Mouse (Mus musculus): ENCODE measurements around the gene Pym1. TPM values are rescaled to one million over a fixed set of nuclear protein-coding genes. Genes with fewer than 3 reads are reported as not detected.
A peak's percentile ranks its signal among the peaks of the same experiment; 100 is the strongest.
"Not testable (repeated sequence)": the region's sequence is repeated elsewhere in the genome, so short reads cannot be mapped to it uniquely, and the experiment has no call there.

Pym1 gene
- polyA plus RNA-seq (2015; fragmentation: Nextera tagmentation; extraction: Ambion mirVana) = 20.4 and 20.8 TPM in 2 replicates

DNA sequence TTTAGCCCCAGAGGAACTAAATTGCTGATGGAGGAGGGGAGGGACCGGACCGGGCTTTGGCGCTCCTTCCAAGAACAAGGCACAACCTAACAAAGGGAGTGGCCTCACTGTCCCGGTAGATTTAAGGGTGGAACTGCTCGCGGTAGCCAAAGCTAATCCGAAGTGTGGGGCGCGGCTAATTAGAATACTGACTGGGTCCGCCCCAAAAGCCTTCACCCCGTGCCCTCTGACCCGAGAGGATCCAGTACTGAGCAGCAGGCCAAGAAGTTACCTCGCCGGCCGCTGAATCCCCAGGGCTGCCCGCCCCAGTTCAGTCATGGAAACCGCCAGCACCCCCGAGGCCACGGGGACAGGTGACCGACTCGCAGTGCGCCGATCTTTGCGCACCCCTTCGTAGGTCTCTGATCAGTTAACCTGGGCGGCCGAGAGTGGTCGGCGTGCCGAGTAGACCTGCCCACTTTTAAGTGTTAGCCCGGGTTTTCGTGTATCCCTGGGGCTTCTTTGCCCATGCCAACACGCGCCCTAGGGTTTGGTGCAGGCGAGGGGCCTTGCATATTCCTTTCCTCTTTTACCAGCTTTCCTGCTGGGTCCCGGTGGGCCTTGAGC is at the start of gene Pym1:
TSS of gene Pym1 (plus strand) at position 244 of the 606 bp plus-strand sequence.
- DNase-seq (peak; percentile 82), ATAC-seq (ENCODE audit: low read depth) (peak; percentile 91)
- Histone ChIP-seq H3K4me2 (peak within 1 kb of the TSS; percentile 93), H3K4me1 (replicated peaks) (peaks cover 60% of the 10 kb centered on the region), H3K9ac (peak within 1 kb of the TSS; percentile 85), H3K27me3 (peaks cover 37% of the 10 kb centered on the region), H3K27ac (peak within 1 kb of the TSS; percentile 93), H3K36me3 (peaks cover 2% of the 10 kb centered on the region; the same call in 1 of the 2 replicates), H3K9me3 (replicated peaks) (no peaks in the 10 kb centered on the region), H3K4me3 (replicated peaks) (peak within 1 kb of the TSS; percentile 91)
- under 1% methylated on average over 36 of the region's 36 CpGs for WGBS (ENCODE audit: insufficient replicate concordance)

DNA sequence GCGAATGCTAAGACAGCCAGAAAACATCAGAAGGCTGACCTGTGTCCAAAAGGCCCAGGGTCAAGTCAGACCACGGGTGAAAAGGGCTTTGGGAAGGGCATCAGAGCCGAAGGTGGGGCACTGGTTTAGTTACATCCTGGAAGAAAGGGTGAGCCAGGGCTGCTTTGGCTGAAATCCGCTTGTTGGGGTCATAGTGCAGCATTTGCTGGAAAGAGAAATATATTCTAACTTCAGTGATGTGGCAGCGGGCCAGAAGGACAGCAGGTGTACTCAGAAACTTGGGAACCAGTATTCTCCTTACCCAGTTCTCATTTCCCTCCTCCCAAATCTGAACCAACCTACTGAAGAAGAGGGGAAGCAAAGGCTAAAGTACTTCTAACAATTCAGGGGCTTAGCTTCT is 48.7 kb upstream of the Pym1 start:
- Histone ChIP-seq H3K36me3 (peaks cover 61% of the 10 kb centered on the region), H3K4me3 (replicated peaks) (no peak overlapping the region), H3K4me2 (no peak overlapping the region), H3K27ac (no peak overlapping the region), H3K4me1 (replicated peaks) (peaks cover 70% of the 10 kb centered on the region), H3K9ac (no peak overlapping the region), H3K27me3 (no peaks in the 10 kb centered on the region), H3K9me3 (replicated peaks) (no peaks in the 10 kb centered on the region)
- 74% methylated on average over 5 of the region's 5 CpGs for WGBS (ENCODE audit: insufficient replicate concordance)
- ATAC-seq (ENCODE audit: low read depth) = no peak
- DNase-seq = no peak

DNA sequence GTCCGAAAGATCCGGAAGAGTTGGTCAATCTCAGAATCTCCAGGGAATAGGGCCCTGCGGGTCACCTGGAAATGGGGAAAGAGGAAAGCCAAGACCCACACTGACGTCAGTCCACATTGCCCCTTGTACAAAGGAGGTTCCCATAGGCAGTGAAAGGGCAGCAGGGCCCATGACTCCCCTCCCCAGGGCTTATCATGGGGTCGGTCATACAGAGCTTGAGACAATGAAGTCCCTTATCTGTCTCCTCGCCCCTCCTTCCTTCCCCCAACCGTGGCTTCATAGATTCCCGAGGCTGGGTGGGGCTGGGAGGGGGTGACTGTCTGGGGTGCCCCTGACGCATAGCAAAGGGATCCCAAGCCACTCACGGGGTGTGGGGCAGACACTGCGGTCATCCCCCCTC is 48.1 kb upstream of the Pym1 start:
- Histone ChIP-seq H3K9ac (no peak overlapping the region), H3K4me3 (replicated peaks) (no peak overlapping the region), H3K4me1 (replicated peaks) (peaks cover 68% of the 10 kb centered on the region), H3K36me3 (peaks cover 61% of the 10 kb centered on the region), H3K4me2 (no peak overlapping the region), H3K9me3 (replicated peaks) (no peaks in the 10 kb centered on the region), H3K27me3 (no peaks in the 10 kb centered on the region), H3K27ac (peak overlapping the region; percentile 51)
- ATAC-seq (ENCODE audit: low read depth) (no peak), DNase-seq (no peak)
- 41% methylated on average over 11 of the region's 11 CpGs for WGBS (ENCODE audit: insufficient replicate concordance)

DNA sequence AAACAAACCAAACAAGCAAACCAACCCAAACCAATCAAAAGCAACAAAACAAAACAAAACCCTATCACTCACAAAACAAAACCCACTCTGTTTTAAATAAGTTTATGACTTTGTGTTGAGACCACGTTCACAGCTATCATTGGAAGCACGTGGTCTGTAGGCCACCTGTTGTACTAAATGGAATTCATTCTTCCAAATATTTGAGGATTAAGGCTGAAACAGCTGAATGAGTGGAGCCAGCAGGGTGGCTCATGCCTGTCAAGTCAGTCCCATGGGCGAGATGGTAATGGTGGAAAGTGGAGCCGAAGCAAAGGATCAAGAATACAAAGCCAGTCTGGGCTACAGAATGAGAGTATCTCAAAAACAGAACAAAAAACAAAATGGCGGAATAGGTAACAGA is 47.0 kb upstream of the Pym1 start:
- H3K4me1 ChIP-seq (replicated peaks) = peaks cover 67% of the 10 kb centered on the region
- H3K4me2 ChIP-seq = no peak overlapping the region
- H3K27me3 ChIP-seq = no peaks in the 10 kb centered on the region
- no peak overlapping the region for H3K27ac ChIP-seq
- ATAC-seq (ENCODE audit: low read depth) (no peak), DNase-seq (no peak)
- H3K9ac ChIP-seq = no peak overlapping the region
- H3K36me3 ChIP-seq = peaks cover 61% of the 10 kb centered on the region
- no peak overlapping the region for H3K4me3 ChIP-seq (replicated peaks)
- no peaks in the 10 kb centered on the region for H3K9me3 ChIP-seq (replicated peaks)
- WGBS (ENCODE audit: insufficient replicate concordance) = 86% methylated on average over 5 of the region's 5 CpGs

DNA sequence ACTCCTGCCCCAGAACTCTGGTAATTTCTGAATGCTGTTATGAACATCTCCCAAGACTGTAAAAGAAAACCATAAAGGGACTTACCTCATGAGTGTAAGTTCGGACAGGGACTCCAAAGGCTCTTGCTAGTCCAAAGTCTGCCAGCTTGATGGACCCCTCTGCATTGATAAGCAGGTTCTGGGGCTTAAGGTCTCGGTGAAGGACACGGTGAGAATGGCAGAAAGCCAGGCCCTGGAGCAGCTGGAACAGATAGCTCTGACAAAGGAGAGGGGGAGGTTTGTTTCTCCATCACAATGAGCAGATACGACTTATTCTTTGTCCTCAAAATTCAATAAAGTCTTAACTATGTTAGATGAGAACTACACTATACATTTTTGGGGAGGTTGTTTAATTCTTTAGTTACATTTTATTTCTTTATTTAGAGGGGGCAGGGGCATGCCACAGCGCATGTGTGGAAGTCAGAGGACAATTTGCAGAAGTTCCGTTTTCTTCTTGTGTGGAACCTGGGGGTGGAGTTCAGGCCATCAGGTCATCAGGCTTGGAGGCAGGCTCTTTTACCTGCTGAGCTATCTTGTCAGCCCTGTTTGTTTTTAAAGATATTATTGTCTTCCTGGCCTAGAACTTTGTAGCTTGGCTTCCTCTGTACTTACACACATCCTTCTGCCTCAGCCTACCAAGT is 45.2 kb upstream of the Pym1 start:
- H3K4me1 ChIP-seq (replicated peaks) = peaks cover 63% of the 10 kb centered on the region
- no peak overlapping the region for H3K27ac ChIP-seq
- peak overlapping the region; percentile 90; the same call in 1 of the 2 replicates for H3K4me3 ChIP-seq (replicated peaks)
- H3K9me3 ChIP-seq (replicated peaks) = no peaks in the 10 kb centered on the region
- ATAC-seq (ENCODE audit: low read depth) (no peak), DNase-seq (no peak)
- WGBS (ENCODE audit: insufficient replicate concordance) = 55% methylated on average over 6 of the region's 6 CpGs
- H3K36me3 ChIP-seq = peaks cover 58% of the 10 kb centered on the region
- H3K4me2 ChIP-seq = peak overlapping the region; percentile 88; the same call in 1 of the 2 replicates
- H3K27me3 ChIP-seq = no peaks in the 10 kb centered on the region
- peak overlapping the region; percentile 3; the same call in 1 of the 2 replicates for H3K9ac ChIP-seq

DNA sequence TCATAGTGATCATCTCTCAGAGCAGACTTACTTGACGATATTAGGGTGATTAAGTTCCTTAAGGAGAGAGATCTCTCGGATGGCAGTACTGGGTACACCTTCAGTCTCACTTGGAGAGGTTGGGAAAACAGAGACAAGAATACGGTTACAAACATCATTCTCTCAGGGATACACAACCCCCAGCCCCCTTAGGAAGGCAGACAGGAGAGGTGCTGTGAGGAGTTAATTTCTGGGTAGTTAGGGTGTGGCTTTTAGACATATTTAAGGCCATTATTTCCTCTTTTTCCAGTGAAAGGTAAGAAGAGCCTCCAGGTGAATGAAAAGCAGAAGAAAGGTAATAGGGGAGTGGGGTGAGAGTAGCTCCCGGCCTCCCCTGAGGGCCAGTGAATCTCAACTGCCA is 43.8 kb upstream of the Pym1 start, which contains the start of gene Pmel:
TSS of gene Pmel (plus strand) at position 301 of the 400 bp plus-strand sequence.
- Histone ChIP-seq H3K27me3 (no peaks in the 10 kb centered on the region), H3K4me2 (peak within 1 kb of the TSS; percentile 88), H3K9me3 (replicated peaks) (no peaks in the 10 kb centered on the region), H3K27ac (peak within 1 kb of the TSS; percentile 92), H3K4me3 (replicated peaks) (peak within 1 kb of the TSS; percentile 90), H3K36me3 (peaks cover 47% of the 10 kb centered on the region), H3K9ac (peak within 1 kb of the TSS; percentile 92), H3K4me1 (replicated peaks) (peaks cover 55% of the 10 kb centered on the region)
- 20% methylated on average over 4 of the region's 4 CpGs for WGBS (ENCODE audit: insufficient replicate concordance)
- DNase-seq (no peak), ATAC-seq (ENCODE audit: low read depth) (no peak)

DNA sequence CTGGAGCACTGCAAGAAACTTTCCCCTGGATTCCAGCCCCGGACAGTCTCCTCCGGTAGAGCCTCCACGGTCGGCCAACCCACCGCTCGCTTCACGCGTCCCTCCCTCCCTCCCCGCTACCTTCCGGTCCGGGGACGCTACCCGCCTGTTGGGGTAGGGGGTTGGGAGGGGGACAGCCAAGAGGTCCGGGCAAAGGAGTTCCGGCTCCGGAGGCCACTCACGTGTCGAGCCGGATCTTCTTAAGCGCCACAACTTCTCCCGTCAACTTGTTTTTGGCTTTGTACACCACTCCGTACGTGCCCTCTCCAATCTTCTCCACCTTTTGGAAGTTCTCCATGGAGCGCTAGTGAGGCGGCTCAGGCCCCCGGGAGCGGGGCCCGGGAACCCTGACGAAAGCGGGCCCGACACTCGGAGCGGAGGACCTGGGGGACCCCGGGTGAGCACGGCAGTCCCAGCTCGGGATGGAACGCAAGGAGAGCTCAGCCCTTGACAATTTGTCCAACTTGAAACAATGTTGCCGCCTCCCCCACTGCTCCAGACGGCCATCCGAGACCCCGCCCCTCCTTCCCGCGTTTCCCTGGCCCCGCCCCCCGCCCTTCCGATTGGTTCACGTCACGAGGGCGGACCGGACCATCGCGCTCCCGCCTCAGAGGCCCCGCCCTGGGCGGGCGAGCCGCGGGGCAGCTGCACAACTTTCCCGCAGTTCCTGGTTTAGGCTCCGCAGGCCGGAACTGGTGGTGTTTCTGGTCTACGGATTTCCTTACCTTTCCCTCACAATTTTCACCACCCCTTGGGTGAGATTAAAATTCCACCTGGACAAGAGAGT is 43.0 kb upstream of the Pym1 start, which contains the start of gene Cdk2:
TSS of gene Cdk2 (minus strand) at position 541 of the 826 bp plus-strand sequence.
- Histone ChIP-seq H3K27ac (peak within 1 kb of the TSS; percentile 92), H3K4me3 (replicated peaks) (peak within 1 kb of the TSS; percentile 90), H3K36me3 (peaks cover 39% of the 10 kb centered on the region), H3K27me3 (no peaks in the 10 kb centered on the region), H3K4me2 (peak within 1 kb of the TSS; percentile 88), H3K4me1 (replicated peaks) (peaks cover 47% of the 10 kb centered on the region), H3K9ac (peak within 1 kb of the TSS; percentile 92), H3K9me3 (replicated peaks) (no peaks in the 10 kb centered on the region)
- DNase-seq (peak; percentile 86), ATAC-seq (ENCODE audit: low read depth) (peak; percentile 88)
- WGBS (ENCODE audit: insufficient replicate concordance) = under 1% methylated on average over 61 of the region's 62 CpGs

DNA sequence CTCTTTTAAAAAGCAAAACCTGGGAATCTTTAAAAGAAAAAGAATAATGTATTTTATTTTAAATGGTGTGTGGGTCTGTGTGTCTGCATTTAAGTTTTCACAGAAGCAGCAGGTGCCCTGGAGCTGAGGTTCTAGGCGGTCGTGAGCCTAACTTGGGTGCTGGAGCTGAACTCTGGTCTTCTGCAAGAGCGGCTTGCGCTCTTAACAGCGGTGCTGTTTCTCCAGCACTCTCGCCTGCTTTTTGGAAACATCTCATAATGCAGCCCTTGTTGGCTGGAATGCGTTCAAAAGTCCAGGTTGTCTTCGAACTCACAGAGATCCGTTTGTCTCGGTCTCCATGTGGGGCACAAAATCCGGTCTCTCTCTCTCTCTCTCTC is 42.4 kb upstream of the Pym1 start:
- H3K27me3 ChIP-seq = no peaks in the 10 kb centered on the region
- peak overlapping the region; percentile 80 for H3K9ac ChIP-seq
- H3K27ac ChIP-seq = peak overlapping the region; percentile 80
- peaks cover 41% of the 10 kb centered on the region for H3K4me1 ChIP-seq (replicated peaks)
- DNase-seq = no peak
- H3K9me3 ChIP-seq (replicated peaks) = no peaks in the 10 kb centered on the region
- peak overlapping the region; percentile 90 for H3K4me3 ChIP-seq (replicated peaks)
- peaks cover 33% of the 10 kb centered on the region for H3K36me3 ChIP-seq
- peak; percentile 22 for ATAC-seq (ENCODE audit: low read depth)
- 18% methylated on average over 11 of the region's 11 CpGs for WGBS (ENCODE audit: insufficient replicate concordance)
- peak overlapping the region; percentile 88 for H3K4me2 ChIP-seq

DNA sequence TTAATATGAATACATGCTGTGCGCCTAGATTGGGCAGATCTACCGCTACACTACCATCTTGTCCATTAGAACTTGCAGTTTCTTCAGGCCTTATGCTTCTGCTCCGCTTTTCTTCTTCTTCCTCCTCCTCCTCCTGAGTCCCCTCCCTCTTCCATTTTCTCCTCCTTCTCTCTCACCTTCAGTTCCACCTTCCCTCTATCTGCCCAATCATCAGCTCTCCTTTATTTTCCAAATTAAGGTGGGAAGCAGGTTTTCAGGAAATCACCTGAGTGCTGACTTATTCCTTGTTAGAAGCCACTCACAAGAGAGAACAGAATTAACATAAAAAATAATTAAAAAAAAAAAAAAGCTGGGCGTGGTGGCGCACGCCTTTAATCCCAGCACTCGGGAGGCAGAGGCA is 36.4 kb upstream of the Pym1 start:
- not testable (repeated sequence) for DNase-seq; H3K9me3 ChIP-seq (replicated peaks); H3K4me2 ChIP-seq; ATAC-seq (ENCODE audit: low read depth); H3K36me3 ChIP-seq; H3K4me1 ChIP-seq (replicated peaks); H3K9ac ChIP-seq; H3K4me3 ChIP-seq (replicated peaks); H3K27me3 ChIP-seq; H3K27ac ChIP-seq
- WGBS (ENCODE audit: insufficient replicate concordance) = 84% methylated on average over 7 of the region's 7 CpGs

DNA sequence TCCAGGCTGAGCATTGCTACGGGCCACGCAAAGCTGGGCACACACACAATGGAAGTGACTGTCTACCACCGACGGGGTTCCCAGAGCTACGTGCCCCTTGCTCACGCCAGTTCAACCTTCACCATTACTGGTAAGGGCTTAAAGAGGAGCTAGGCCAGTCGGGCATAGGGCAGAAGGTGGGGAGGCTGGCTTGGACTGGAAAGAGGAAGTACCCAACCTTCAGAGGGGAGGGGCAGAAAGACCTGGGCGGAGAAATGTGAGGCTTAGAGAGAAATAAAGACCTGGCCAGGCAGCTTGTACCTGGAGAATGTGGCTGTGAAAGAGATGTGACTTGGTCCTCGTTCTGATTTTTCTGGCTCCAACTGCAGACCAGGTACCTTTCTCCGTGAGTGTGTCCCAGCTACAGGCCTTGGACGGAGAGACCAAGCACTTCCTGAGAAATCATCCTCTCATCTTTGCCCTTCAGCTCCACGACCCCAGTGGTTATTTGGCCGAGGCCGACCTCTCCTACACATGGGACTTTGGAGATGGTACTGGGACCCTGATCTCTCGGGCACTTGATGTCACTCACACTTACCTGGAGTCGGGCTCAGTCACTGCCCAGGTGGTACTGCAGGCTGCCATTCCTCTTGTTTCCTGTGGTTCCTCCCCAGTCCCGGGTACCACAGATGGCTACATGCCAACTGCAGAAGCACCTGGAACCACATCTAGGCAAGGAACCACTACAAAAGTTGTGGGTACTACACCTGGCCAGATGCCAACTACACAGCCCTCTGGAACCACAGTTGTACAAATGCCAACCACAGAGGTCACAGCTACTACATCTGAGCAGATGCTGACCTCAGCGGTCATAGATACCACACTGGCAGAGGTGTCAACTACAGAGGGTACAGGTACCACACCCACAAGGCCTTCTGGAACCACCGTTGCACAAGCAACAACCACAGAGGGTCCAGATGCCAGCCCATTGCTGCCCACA is 31.8 kb upstream of the Pym1 start:
- no peak overlapping the region for H3K4me2 ChIP-seq
- H3K36me3 ChIP-seq = no peaks in the 10 kb centered on the region
- no peak overlapping the region for H3K9ac ChIP-seq
- WGBS (ENCODE audit: insufficient replicate concordance) = 63% methylated on average over 19 of the region's 19 CpGs
- no peak overlapping the region for H3K4me3 ChIP-seq (replicated peaks)
- H3K4me1 ChIP-seq (replicated peaks) = no peaks in the 10 kb centered on the region
- ATAC-seq (ENCODE audit: low read depth) = peak; percentile 44; the same call in 1 of the 2 replicates
- H3K27ac ChIP-seq = no peak overlapping the region
- DNase-seq = no peak
- H3K27me3 ChIP-seq = no peaks in the 10 kb centered on the region; the same call in 1 of the 2 replicates
- H3K9me3 ChIP-seq (replicated peaks) = no peaks in the 10 kb centered on the region
